Mouse (Mus musculus): ENCODE results near the gene Myh14. TPM values are rescaled to one million over a fixed set of nuclear protein-coding genes. Genes with fewer than 3 reads are reported as not detected.

Myh14 gene
- total RNA-seq, 1 experiment: 7.0 TPM

GRCm38 (mm10) chr7:44624828-44625227 lies 45.8 kb downstream of the Myh14 start:
- H3K4me1 ChIP-seq (ENCODE audit: control insufficient read depth in 2 of 2, insufficient read depth in 2 of 2, low read length in 2 of 2, poor library complexity in 1 of 2): peaks cover 0 to 6% of the 10 kb centered on the region in 2 experiments; a peak in 2 of 4 replicates
- no peak overlapping the region for H3K9ac ChIP-seq (ENCODE audit: insufficient read depth, low read depth, low read length, poor library complexity, severe bottlenecking)
- H3K4me3 ChIP-seq (ENCODE audit: insufficient read depth in 1 of 2, low read depth in 1 of 2, low read length in 2 of 2, poor library complexity in 1 of 2, severe bottlenecking in 1 of 2): no peak overlapping the region
- in situ Hi-C loops (cut with MboI; ENCODE audit: low sequenced_read_pairs in 2 of 2, unreplicated experiment in 2 of 2): no loop called here
- peaks cover 6% of the 10 kb centered on the region; the same call in 1 of the 2 replicates for H3K36me3 ChIP-seq (ENCODE audit: control insufficient read depth, insufficient read depth, low read length, poor library complexity, severe bottlenecking)
- TF ChIP-seq HCFC1 (IDR thresholded peaks at IDR 0.05; ENCODE audit: borderline replicate concordance, insufficient read depth, low read length): no peak
- no peak for TF ChIP-seq ZNF384 (IDR thresholded peaks at IDR 0.05; ENCODE audit: low read depth, low read length)
- no peak for TF ChIP-seq ZC3H11A (IDR thresholded peaks at IDR 0.05; ENCODE audit: borderline replicate concordance, low read depth, low read length)
- no peak for TF ChIP-seq CHD2 (IDR thresholded peaks at IDR 0.05; ENCODE audit: low read depth, low read length)
- no peak for TF ChIP-seq MAFK (IDR thresholded peaks at IDR 0.05; ENCODE audit: insufficient read depth, low read depth, low read length)
- H3K9me3 ChIP-seq (ENCODE audit: control insufficient read depth, insufficient read depth, low read depth, low read length): no peaks in the 10 kb centered on the region
- H3K27ac ChIP-seq (ENCODE audit: insufficient read depth, low read depth, low read length, poor library complexity, severe bottlenecking): no peak overlapping the region
- DNase-seq (ENCODE audit: low read depth, low spot score): no peak

DNA sequence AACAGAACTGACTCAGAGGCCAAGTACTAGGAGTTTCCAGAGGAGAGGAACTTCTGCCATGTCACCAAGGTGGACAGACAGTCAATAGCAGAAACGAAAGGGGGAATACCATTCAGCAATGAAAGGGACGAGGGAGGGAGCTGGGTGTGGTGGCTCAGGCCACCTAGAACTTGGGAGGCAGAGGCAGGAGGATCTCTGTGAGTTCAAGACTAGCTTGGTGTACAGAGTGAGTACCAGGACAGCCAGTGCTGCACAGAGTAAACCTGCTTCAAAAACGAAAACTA lies 46.2 kb downstream of the Myh14 start:
- Histone ChIP-seq H3K9me3 (ENCODE audit: control insufficient read depth, insufficient read depth, low read depth, low read length) (no peaks in the 10 kb centered on the region), H3K4me1 (ENCODE audit: control insufficient read depth in 2 of 2, insufficient read depth in 2 of 2, low read length in 2 of 2, poor library complexity in 1 of 2) (peaks cover 0 to 6% of the 10 kb centered on the region in 2 experiments; a peak in 1 of 4 replicates), H3K9ac (ENCODE audit: insufficient read depth, low read depth, low read length, poor library complexity, severe bottlenecking) (no peak overlapping the region), H3K36me3 (ENCODE audit: control insufficient read depth, insufficient read depth, low read length, poor library complexity, severe bottlenecking) (peaks cover 6% of the 10 kb centered on the region; the same call in 1 of the 2 replicates), H3K27ac (ENCODE audit: insufficient read depth, low read depth, low read length, poor library complexity, severe bottlenecking) (no peak overlapping the region), H3K4me3 (ENCODE audit: insufficient read depth in 1 of 2, low read depth in 1 of 2, low read length in 2 of 2, poor library complexity in 1 of 2, severe bottlenecking in 1 of 2) (no peak overlapping the region)
- no peak for DNase-seq (ENCODE audit: low read depth, low spot score)
- TF ChIP-seq ZNF384 (IDR thresholded peaks at IDR 0.05; ENCODE audit: low read depth, low read length): no peak
- no peak for TF ChIP-seq CHD2 (IDR thresholded peaks at IDR 0.05; ENCODE audit: low read depth, low read length)
- TF ChIP-seq ZC3H11A (IDR thresholded peaks at IDR 0.05; ENCODE audit: borderline replicate concordance, low read depth, low read length): no peak
- TF ChIP-seq HCFC1 (IDR thresholded peaks at IDR 0.05; ENCODE audit: borderline replicate concordance, insufficient read depth, low read length): no peak
- TF ChIP-seq MAFK (IDR thresholded peaks at IDR 0.05; ENCODE audit: insufficient read depth, low read depth, low read length): no peak
- in situ Hi-C loops (cut with MboI; ENCODE audit: low sequenced_read_pairs in 2 of 2, unreplicated experiment in 2 of 2): no loop called here

GRCm38 (mm10) chr7:44623714-44624542 lies 46.7 kb downstream of the Myh14 start:
- no peaks in the 10 kb centered on the region for H3K9me3 ChIP-seq (ENCODE audit: control insufficient read depth, insufficient read depth, low read depth, low read length)
- no peak overlapping the region for H3K27ac ChIP-seq (ENCODE audit: insufficient read depth, low read depth, low read length, poor library complexity, severe bottlenecking)
- TF ChIP-seq ZC3H11A (IDR thresholded peaks at IDR 0.05; ENCODE audit: borderline replicate concordance, low read depth, low read length): no peak
- no peak for TF ChIP-seq CHD2 (IDR thresholded peaks at IDR 0.05; ENCODE audit: low read depth, low read length)
- TF ChIP-seq ZNF384 (IDR thresholded peaks at IDR 0.05; ENCODE audit: low read depth, low read length): no peak
- TF ChIP-seq HCFC1 (IDR thresholded peaks at IDR 0.05; ENCODE audit: borderline replicate concordance, insufficient read depth, low read length): no peak
- TF ChIP-seq MAFK (IDR thresholded peaks at IDR 0.05; ENCODE audit: insufficient read depth, low read depth, low read length): no peak
- in situ Hi-C loops (cut with MboI; ENCODE audit: low sequenced_read_pairs in 2 of 2, unreplicated experiment in 2 of 2): no loop called here
- H3K4me3 ChIP-seq (ENCODE audit: insufficient read depth in 1 of 2, low read depth in 1 of 2, low read length in 2 of 2, poor library complexity in 1 of 2, severe bottlenecking in 1 of 2): peak overlapping the region in 1 of 2 experiments; percentile 14; a peak in 1 of 4 replicates
- H3K36me3 ChIP-seq (ENCODE audit: control insufficient read depth, insufficient read depth, low read length, poor library complexity, severe bottlenecking): peaks cover 6% of the 10 kb centered on the region; the same call in 1 of the 2 replicates
- peaks cover 0 to 6% of the 10 kb centered on the region in 2 experiments; a peak in 1 of 4 replicates for H3K4me1 ChIP-seq (ENCODE audit: control insufficient read depth in 2 of 2, insufficient read depth in 2 of 2, low read length in 2 of 2, poor library complexity in 1 of 2)
- H3K9ac ChIP-seq (ENCODE audit: insufficient read depth, low read depth, low read length, poor library complexity, severe bottlenecking): no peak overlapping the region
- no peak for DNase-seq (ENCODE audit: low read depth, low spot score)

GRCm38 (mm10) chr7:44617059-44617458 lies 53.6 kb downstream of the Myh14 start:
- TF ChIP-seq ZC3H11A (IDR thresholded peaks at IDR 0.05; ENCODE audit: borderline replicate concordance, low read depth, low read length) (no peak), CHD2 (IDR thresholded peaks at IDR 0.05; ENCODE audit: low read depth, low read length) (no peak), MAFK (IDR thresholded peaks at IDR 0.05; ENCODE audit: insufficient read depth, low read depth, low read length) (no peak), ZNF384 (IDR thresholded peaks at IDR 0.05; ENCODE audit: low read depth, low read length) (no peak), HCFC1 (IDR thresholded peaks at IDR 0.05; ENCODE audit: borderline replicate concordance, insufficient read depth, low read length) (no peak)
- Histone ChIP-seq H3K4me1 (ENCODE audit: control insufficient read depth in 2 of 2, insufficient read depth in 2 of 2, low read length in 2 of 2, poor library complexity in 1 of 2) (peaks cover 0 to 21% of the 10 kb centered on the region in 2 experiments; a peak in 2 of 4 replicates), H3K36me3 (ENCODE audit: control insufficient read depth, insufficient read depth, low read length, poor library complexity, severe bottlenecking) (peaks cover 4% of the 10 kb centered on the region; the same call in 1 of the 2 replicates), H3K9me3 (ENCODE audit: control insufficient read depth, insufficient read depth, low read depth, low read length) (no peaks in the 10 kb centered on the region), H3K4me3 (ENCODE audit: insufficient read depth in 1 of 2, low read depth in 1 of 2, low read length in 2 of 2, poor library complexity in 1 of 2, severe bottlenecking in 1 of 2) (no peak overlapping the region), H3K27ac (ENCODE audit: insufficient read depth, low read depth, low read length, poor library complexity, severe bottlenecking) (no peak overlapping the region), H3K9ac (ENCODE audit: insufficient read depth, low read depth, low read length, poor library complexity, severe bottlenecking) (no peak overlapping the region)
- in situ Hi-C loops (cut with MboI; ENCODE audit: low sequenced_read_pairs in 2 of 2, unreplicated experiment in 2 of 2): no loop called here
- DNase-seq (ENCODE audit: low read depth, low spot score): no peak
